Mouse (Mus musculus) MEL (cell line): ENCODE measurements around the gene Ntn5. TPM values are rescaled to one million over a fixed set of nuclear protein-coding genes. Genes with fewer than 3 reads are reported as not detected.

Experiments used
- DNase-seq: peaks from one replicate; pipeline ENCODE4 v3.0.0; 2011; ENCODE audit warnings: low read depth, low spot score
- H3K27ac ChIP-seq: 2 replicates; pipeline ENCODE4 v1.5.1; 2012; ENCODE audit warnings: low read depth, mild to moderate bottlenecking, control low read depth, low read length, moderate library complexity; ENCODE audit not compliant: control insufficient read depth
- H3K27me3 ChIP-seq, 2 experiments: fragments of 150-350 bp in 1 of 2; sonication (generic) in 1 of 2; 2 replicates each; pipeline ENCODE4 v1.6.1; 2012; ENCODE audit warnings: low read length in 2 of 2, mild to moderate bottlenecking in 2 of 2, improper control_type of control experiment in 1 of 2, moderate library complexity in 1 of 2; ENCODE audit not compliant: insufficient read depth in 2 of 2, control insufficient read depth in 1 of 2
- H3K36me3 ChIP-seq, 2 experiments: 2 replicates each; pipeline ENCODE4 v1.6.1; 2012 to 2014; ENCODE audit warnings: low read length in 2 of 2, improper control_type of control experiment in 1 of 2, inconsistent platforms in 1 of 2, mild to moderate bottlenecking in 1 of 2; ENCODE audit not compliant: insufficient read depth in 2 of 2, control insufficient read depth in 1 of 2
- H3K4me1 ChIP-seq, 2 experiments: fragments of 150-350 bp in 1 of 2; sonication (generic) in 1 of 2; 2 replicates each; pipeline ENCODE4 v1.6.1; 2012; ENCODE audit warnings: low read length in 2 of 2, improper control_type of control experiment in 1 of 2, mild to moderate bottlenecking in 1 of 2; ENCODE audit not compliant: insufficient read depth in 2 of 2, control insufficient read depth in 1 of 2
- H3K4me3 ChIP-seq, 2 experiments: fragments of 150-350 bp in 1 of 2; sonication (generic) in 1 of 2; 2 replicates each; pipeline ENCODE4 v1.5.1; 2012; ENCODE audit warnings: low read depth in 2 of 2, low read length in 2 of 2, mild to moderate bottlenecking in 2 of 2, moderate library complexity in 2 of 2, control low read depth in 1 of 2, improper control_type of control experiment in 1 of 2; ENCODE audit not compliant: control insufficient read depth in 1 of 2, insufficient read depth in 1 of 2
- H3K79me2 ChIP-seq: 2 replicates; pipeline ENCODE4 v1.6.1; 2012; ENCODE audit warnings: mild to moderate bottlenecking, low read length, moderate library complexity; ENCODE audit not compliant: control insufficient read depth, poor library complexity, insufficient read depth
- H3K9ac ChIP-seq: 2 replicates; pipeline ENCODE4 v1.6.1; 2012; ENCODE audit warnings: low read depth, mild to moderate bottlenecking, control low read depth, low read length, moderate library complexity; ENCODE audit not compliant: control insufficient read depth, poor library complexity, severe bottlenecking
- H3K9me3 ChIP-seq: fragments of 150-350 bp; sonication (generic); replicated peaks from 2 replicates; pipeline ENCODE4 v1.6.1; 2012; ENCODE audit warnings: mild to moderate bottlenecking, low read length, improper control_type of control experiment, moderate library complexity; ENCODE audit not compliant: insufficient read depth
- CHD2 ChIP-seq: IDR thresholded peaks from 2 replicates; pipeline ENCODE4 v1.6.1; 2011; ENCODE audit warnings: low read length, improper control_type of control experiment
- E2F4 ChIP-seq: IDR thresholded peaks from 2 replicates; pipeline ENCODE4 v1.6.1; 2011; ENCODE audit warnings: low read depth, low read length, improper control_type of control experiment, borderline replicate concordance
- EP300 ChIP-seq, 2 experiments: IDR thresholded peaks; 2 replicates each; pipeline ENCODE4 v1.6.1; 2011; ENCODE audit warnings: improper control_type of control experiment in 2 of 2, low read length in 2 of 2, low read depth in 1 of 2, mild to moderate bottlenecking in 1 of 2
- ETS1 ChIP-seq: IDR thresholded peaks from 2 replicates; pipeline ENCODE4 v1.6.1; 2012; ENCODE audit warnings: low read depth, mild to moderate bottlenecking, inconsistent platforms, low read length, improper control_type of control experiment, moderate library complexity
- GATA1 ChIP-seq: IDR thresholded peaks from 2 replicates; pipeline ENCODE4 v1.6.1; 2011; ENCODE audit warnings: low read depth, low read length, improper control_type of control experiment
- HCFC1 ChIP-seq: IDR thresholded peaks from 2 replicates; pipeline ENCODE4 v1.6.1; 2012; ENCODE audit warnings: low read depth, mild to moderate bottlenecking, inconsistent platforms, low read length, improper control_type of control experiment, moderate library complexity
- KAT2A ChIP-seq: conservative IDR thresholded peaks from 2 replicates; pipeline ENCODE4 v1.6.1; 2012; ENCODE audit warnings: low read depth, low read length, improper control_type of control experiment, inconsistent platforms
- MAZ ChIP-seq: IDR thresholded peaks from 2 replicates; pipeline ENCODE4 v1.6.1; 2012; ENCODE audit warnings: low read depth, mild to moderate bottlenecking, inconsistent platforms, low read length, improper control_type of control experiment
- MYC ChIP-seq: IDR thresholded peaks from 2 replicates; pipeline ENCODE4 v1.6.1; 2011; ENCODE audit warnings: low read depth, mild to moderate bottlenecking, low read length, improper control_type of control experiment, moderate library complexity
- POLR2A ChIP-seq, 2 experiments: IDR thresholded peaks; 2 replicates each; pipeline ENCODE4 v1.6.1; 2011 to 2012; ENCODE audit warnings: low read length in 2 of 2, mild to moderate bottlenecking in 2 of 2, control low read depth in 1 of 2, improper control_type of control experiment in 1 of 2, low read depth in 1 of 2, moderate library complexity in 1 of 2; ENCODE audit not compliant: control insufficient read depth in 1 of 2, insufficient read depth in 1 of 2, poor library complexity in 1 of 2
- POLR2AphosphoS2 ChIP-seq: IDR thresholded peaks from 2 replicates; pipeline ENCODE4 v1.6.1; 2011; ENCODE audit warnings: low read length, improper control_type of control experiment
- RAD21 ChIP-seq: IDR thresholded peaks from 2 replicates; pipeline ENCODE4 v1.6.1; 2011; ENCODE audit warnings: mild to moderate bottlenecking, low read depth, low read length, improper control_type of control experiment
- RCOR1 ChIP-seq: IDR thresholded peaks from 2 replicates; pipeline ENCODE4 v1.6.1; 2012; ENCODE audit warnings: low read depth, mild to moderate bottlenecking, inconsistent platforms, low read length, improper control_type of control experiment
- SIN3A ChIP-seq: IDR thresholded peaks from 2 replicates; pipeline ENCODE4 v1.6.1; 2012; ENCODE audit warnings: low read length, improper control_type of control experiment, inconsistent platforms
- TAL1 ChIP-seq: IDR thresholded peaks from 2 replicates; pipeline ENCODE4 v1.6.1; 2012; ENCODE audit warnings: mild to moderate bottlenecking, inconsistent platforms, low read length, moderate library complexity, mixed read lengths
- TBP ChIP-seq: IDR thresholded peaks from 2 replicates; pipeline ENCODE4 v1.8.0; 2011; ENCODE audit warnings: low read depth, low read length, improper control_type of control experiment
- TCF12 ChIP-seq: IDR thresholded peaks from 2 replicates; pipeline ENCODE4 v1.6.1; 2014; ENCODE audit warnings: low read depth, mild to moderate bottlenecking, inconsistent platforms, low read length, improper control_type of control experiment, moderate library complexity
- USF1 ChIP-seq: IDR thresholded peaks from 2 replicates; pipeline ENCODE4 v1.6.1; 2014; ENCODE audit warnings: low read depth, mild to moderate bottlenecking, inconsistent platforms, low read length, improper control_type of control experiment, moderate library complexity
- USF2 ChIP-seq, 2 experiments: IDR thresholded peaks; 2 replicates each; pipeline ENCODE4 v1.6.1; 2011 to 2012; ENCODE audit warnings: improper control_type of control experiment in 2 of 2, low read length in 2 of 2, borderline replicate concordance in 1 of 2, inconsistent platforms in 1 of 2, low read depth in 1 of 2, mild to moderate bottlenecking in 1 of 2; ENCODE audit not compliant: insufficient read depth in 1 of 2
- ZC3H11A ChIP-seq: IDR thresholded peaks from 2 replicates; pipeline ENCODE4 v1.6.1; 2012; ENCODE audit warnings: low read depth, mild to moderate bottlenecking, inconsistent platforms, low read length, improper control_type of control experiment
- polyA plus RNA-seq, 2 experiments: library from polyadenylated mRNA; stranded (reverse) in 1 of 2; unstranded in 1 of 2; fragments of >175 nt in 1 of 2; fragments of >200 nt in 1 of 2; gene quantifications; 2 replicates each; pipeline versions ENCODE4 v1.2.1 to v1.2.4; 2012; ENCODE audit warnings: low replicate concordance in 2 of 2, low read depth in 1 of 2; ENCODE audit not compliant: insufficient read length in 2 of 2, insufficient read depth in 1 of 2, missing spikeins in 1 of 2
- total RNA-seq: library from RNA; depleted of rRNA; stranded (reverse); fragments of 300-350 nt; gene quantifications from 2 replicates; pipeline ENCODE4 v1.2.3, GENCODE M21; 2012

Ntn5 gene
- total and polyA plus RNA-seq, 3 experiments, result 0.13 TPM; not detected in 2

DNA sequence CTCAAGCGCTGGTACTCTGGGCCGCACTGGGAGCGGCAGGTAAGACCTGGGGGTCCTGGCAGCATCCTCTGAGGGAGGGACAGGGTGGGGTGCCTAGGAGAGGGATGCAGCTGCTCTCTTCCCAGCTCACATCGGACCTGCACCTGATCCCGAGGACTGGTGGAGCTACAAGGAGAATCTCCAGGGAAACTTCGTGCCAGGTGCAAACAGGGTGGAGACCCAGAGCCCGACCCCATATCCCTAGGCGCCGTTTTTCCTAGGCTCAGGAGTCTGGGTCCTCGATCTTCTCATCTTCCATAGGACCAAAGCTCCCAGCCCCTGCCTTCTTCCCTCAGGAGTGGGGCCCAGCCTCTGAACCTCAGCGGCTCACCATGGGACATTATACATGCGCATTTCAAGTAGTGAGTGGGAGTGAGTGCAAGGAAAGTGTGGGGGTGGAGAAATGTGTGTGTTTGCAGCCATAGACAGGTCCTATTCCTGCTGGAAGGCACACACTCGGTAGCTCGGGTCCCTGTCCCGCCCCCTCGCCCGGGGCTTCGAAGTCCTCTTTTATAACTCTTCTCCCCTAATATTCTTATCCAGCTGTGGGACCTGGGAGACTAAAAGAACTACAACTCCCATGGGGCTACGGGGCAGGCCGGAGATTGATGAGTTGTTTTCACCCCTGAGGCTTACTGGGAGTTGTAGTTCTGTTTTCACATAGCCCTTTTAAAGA, 16.6 kb downstream of the Ntn5 start:
- DNase-seq, result peak; percentile 84
- H3K4me3 ChIP-seq, result peak overlapping the region; percentile 10 to 12; a peak in 2 of 4 replicates
- TF ChIP-seq MYC (0 out of 2 replicates have a peak, but pooled peaks have one; percentile 28), USF2 (IDR thresholded peaks at IDR 0.05; ENCODE audit: borderline replicate concordance in 1 of 2, insufficient read depth in 1 of 2, low read depth in 1 of 2, low read length in 2 of 2) (no peak), KAT2A (peak; percentile 96), ZC3H11A (no peak), SIN3A (peak; percentile 69), EP300 (IDR thresholded peaks at IDR 0.05; ENCODE audit: low read depth in 1 of 2, low read length in 2 of 2) (no peak), TAL1 (no peak), HCFC1 (peak; percentile 100)
- H3K4me1 ChIP-seq, result peaks cover 0 to 6% of the 10 kb centered on the region in 2 experiments; a peak in 2 of 4 replicates
- H3K9ac ChIP-seq, result peak overlapping the region; percentile 60
- H3K27ac ChIP-seq, result no peak overlapping the region
- H3K9me3 ChIP-seq, result no peaks in the 10 kb centered on the region
- no peaks in the 10 kb centered on the region; the same call in 1 of the 2 replicates for H3K79me2 ChIP-seq
- no peaks in the 10 kb centered on the region for H3K36me3 ChIP-seq
- peaks cover 0 to 4% of the 10 kb centered on the region in 2 experiments; a peak in 2 of 4 replicates for H3K27me3 ChIP-seq

DNA sequence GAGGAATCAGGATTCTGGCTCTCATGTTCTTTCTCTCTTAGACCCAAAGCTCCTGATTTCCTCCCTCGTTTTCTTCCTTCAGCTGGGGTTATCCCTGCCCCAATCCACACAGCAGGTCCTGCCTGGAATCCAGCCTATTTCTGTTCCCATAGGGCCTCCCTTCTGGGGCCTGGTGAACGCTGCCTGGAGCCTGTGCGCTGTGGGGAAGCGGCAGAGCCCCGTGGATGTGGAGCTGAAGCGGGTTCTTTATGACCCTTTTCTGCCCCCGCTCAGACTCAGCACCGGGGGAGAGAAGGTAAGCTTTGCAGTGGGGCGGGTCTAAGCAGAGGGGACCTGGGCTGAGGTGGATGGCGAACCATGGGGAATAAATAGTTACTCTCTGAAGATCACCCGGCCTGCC, 17.2 kb downstream of the Ntn5 start:
- no peaks in the 10 kb centered on the region for H3K36me3 ChIP-seq
- H3K27ac ChIP-seq, result no peak overlapping the region
- no peak for DNase-seq
- peaks cover 0 to 4% of the 10 kb centered on the region in 2 experiments; a peak in 2 of 4 replicates for H3K27me3 ChIP-seq
- H3K4me3 ChIP-seq, result no peak overlapping the region
- TF ChIP-seq CHD2 (no peak), POLR2AphosphoS2 (no peak), ZC3H11A (no peak), GATA1 (no peak), TCF12 (0 out of 2 replicates have a peak, but pooled peaks have one; percentile 9), POLR2A (IDR thresholded peaks at IDR 0.05; ENCODE audit: control insufficient read depth in 1 of 2, insufficient read depth in 1 of 2, low read depth in 1 of 2, low read length in 2 of 2, poor library complexity in 1 of 2) (no peak)
- no peaks in the 10 kb centered on the region for H3K9me3 ChIP-seq
- H3K4me1 ChIP-seq, result peaks cover 0 to 6% of the 10 kb centered on the region in 2 experiments; a peak in 2 of 4 replicates
- H3K79me2 ChIP-seq, result peaks cover under 1% of the 10 kb centered on the region; the same call in 1 of the 2 replicates
- no peak overlapping the region for H3K9ac ChIP-seq

DNA sequence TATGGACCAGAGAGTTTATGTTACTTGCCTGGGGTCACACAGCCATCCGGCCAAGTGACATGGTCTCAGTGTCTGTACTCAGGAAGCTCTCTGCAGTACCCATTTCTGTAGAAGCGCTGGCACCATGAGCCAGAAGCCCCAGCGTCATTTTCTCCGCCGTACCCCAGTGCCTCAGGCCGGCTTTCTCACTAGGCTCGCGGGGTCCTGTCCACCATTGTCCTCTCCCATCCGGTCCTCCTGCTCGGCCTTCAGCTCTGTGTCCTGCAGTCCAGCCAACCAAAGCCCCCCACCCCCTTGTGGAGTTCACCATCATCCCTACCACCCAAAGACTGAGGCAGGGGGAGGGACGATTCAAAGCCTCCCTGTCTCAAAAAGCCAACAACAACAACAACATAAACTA, 17.8 kb downstream of the Ntn5 start:
- H3K36me3 ChIP-seq, result no peaks in the 10 kb centered on the region
- no peak overlapping the region for H3K4me3 ChIP-seq
- H3K4me1 ChIP-seq, result peaks cover 0 to 6% of the 10 kb centered on the region in 2 experiments; a peak in 2 of 4 replicates
- no peaks in the 10 kb centered on the region for H3K9me3 ChIP-seq
- H3K79me2 ChIP-seq, result peaks cover 5% of the 10 kb centered on the region
- H3K9ac ChIP-seq, result no peak overlapping the region
- no peak overlapping the region for H3K27ac ChIP-seq
- H3K27me3 ChIP-seq, result peaks cover 0 to 4% of the 10 kb centered on the region in 2 experiments; a peak in 2 of 4 replicates
- TF ChIP-seq POLR2A (IDR thresholded peaks at IDR 0.05; ENCODE audit: control insufficient read depth in 1 of 2, insufficient read depth in 1 of 2, low read depth in 1 of 2, low read length in 2 of 2, poor library complexity in 1 of 2), result no peak
- TF ChIP-seq USF2 (IDR thresholded peaks at IDR 0.05; ENCODE audit: borderline replicate concordance in 1 of 2, insufficient read depth in 1 of 2, low read depth in 1 of 2, low read length in 2 of 2), result no peak
- TF ChIP-seq MAZ, result no peak
- TF ChIP-seq RAD21, result no peak
- no peak for TF ChIP-seq USF1
- TF ChIP-seq MYC, result no peak
- TF ChIP-seq E2F4, result no peak
- no peak for TF ChIP-seq TBP
- TF ChIP-seq RCOR1, result no peak
- TF ChIP-seq ETS1, result no peak
- no peak for DNase-seq
